Mouse (Mus musculus) stomach, postnatal 0 days (tissue): ENCODE results near the gene Ptn.

Experiments used
- CTCF ChIP-seq: IDR thresholded peaks from 2 replicates; pipeline ENCODE4 v1.5.1; 2016; ENCODE audit warnings: antibody characterized with exemption, low read depth, mild to moderate bottlenecking, moderate library complexity
- EP300 ChIP-seq: optimal IDR thresholded peaks from 2 replicates; pipeline ENCODE3; 2016; ENCODE audit warnings: antibody characterized with exemption

GRCm38 (mm10) chr6:36844258-36844657 is 34.2 kb upstream of the Ptn start:
- TF ChIP-seq CTCF: no peak
- no peak for TF ChIP-seq EP300
